Mouse (Mus musculus) myocyte (in vitro differentiated cells): ENCODE measurements at regions not wholly inside any gene's neighbourhood (a gene's known extent, or its start where the extent isn't known, plus 50 kb on each side); places are given as distances from the start of the nearest gene placed in this dataset.

ENCODE experiments used
- H3K27me3 ChIP-seq: one replicate; pipeline ENCODE4 v1.6.1; 2011; ENCODE audit not compliant: control insufficient read depth, insufficient read depth, insufficient read length
- H3K36me3 ChIP-seq: one replicate; pipeline ENCODE4 v1.6.1; 2011; ENCODE audit not compliant: control insufficient read depth, insufficient read depth
- H3K4me2 ChIP-seq: one replicate; pipeline ENCODE4 v1.6.1; 2011; ENCODE audit warnings: low read depth, control low read depth
- H3K4me3 ChIP-seq: one replicate; pipeline ENCODE4 v1.5.1; 2011; ENCODE audit warnings: mild to moderate bottlenecking, control low read depth, moderate library complexity
- H3K79me2 ChIP-seq: one replicate; pipeline ENCODE4 v1.6.1; 2011; ENCODE audit not compliant: control insufficient read depth, insufficient read depth
- H3ac ChIP-seq: one replicate; pipeline ENCODE4 v1.6.1; 2011; ENCODE audit not compliant: control insufficient read depth, insufficient read length
- CEBPB ChIP-seq: IDR thresholded peaks from 2 replicates; pipeline ENCODE4 v1.6.1; 2011; ENCODE audit warnings: mild to moderate bottlenecking, moderate library complexity; ENCODE audit not compliant: poor library complexity, insufficient read depth, severe bottlenecking
- E2F4 ChIP-seq: IDR thresholded peaks from one replicate; pipeline ENCODE4 v1.6.1; 2011; ENCODE audit warnings: mild to moderate bottlenecking, control low read depth, moderate library complexity; ENCODE audit not compliant: insufficient read depth
- MAX ChIP-seq: IDR thresholded peaks from one replicate; pipeline ENCODE4 v1.6.1; 2011; ENCODE audit warnings: low read depth, mild to moderate bottlenecking, control low read depth
- MYOD1 ChIP-seq, 3 experiments: IDR thresholded peaks; one replicate each; pipeline ENCODE4 v1.6.1; 2011; ENCODE audit warnings: control low read depth in 2 of 3, low read depth in 2 of 3, mild to moderate bottlenecking in 2 of 3, moderate library complexity in 1 of 3; ENCODE audit not compliant: insufficient read length in 2 of 3, control insufficient read depth in 1 of 3
- MYOG ChIP-seq, 3 experiments: IDR thresholded peaks; one replicate each; pipeline ENCODE4 v1.6.1; 2011; ENCODE audit warnings: control low read depth in 2 of 3, low read depth in 2 of 3, mild to moderate bottlenecking in 2 of 3; ENCODE audit not compliant: insufficient read length in 2 of 3, control insufficient read depth in 1 of 3, insufficient read depth in 1 of 3
- POLR2A ChIP-seq: IDR thresholded peaks from one replicate; pipeline ENCODE4 v1.6.1; 2011; ENCODE audit warnings: low read depth, mild to moderate bottlenecking, control low read depth, moderate library complexity; ENCODE audit not compliant: insufficient read length
- POLR2AphosphoS2 ChIP-seq: IDR thresholded peaks from one replicate; pipeline ENCODE4 v1.6.1; 2011; ENCODE audit warnings: low read depth, control low read depth; ENCODE audit not compliant: insufficient read length
- REST ChIP-seq: IDR thresholded peaks from one replicate; pipeline ENCODE4 v1.6.1; 2011; ENCODE audit warnings: mild to moderate bottlenecking, control low read depth, moderate library complexity; ENCODE audit not compliant: insufficient read depth, insufficient read length
- SRF ChIP-seq: IDR thresholded peaks from one replicate; pipeline ENCODE4 v1.6.1; 2011; ENCODE audit warnings: low read depth; ENCODE audit not compliant: control insufficient read depth, insufficient read length
- TCF12 ChIP-seq: IDR thresholded peaks from one replicate; pipeline ENCODE4 v1.6.1; 2011; ENCODE audit warnings: mild to moderate bottlenecking, control low read depth; ENCODE audit not compliant: poor library complexity, insufficient read depth, severe bottlenecking
- TCF3 ChIP-seq: IDR thresholded peaks from one replicate; pipeline ENCODE4 v1.6.1; 2011; ENCODE audit warnings: low read depth, control low read depth; ENCODE audit not compliant: insufficient read length
- USF1 ChIP-seq: IDR thresholded peaks from one replicate; pipeline ENCODE4 v1.6.1; 2011; ENCODE audit warnings: low read depth, mild to moderate bottlenecking, control low read depth, moderate library complexity

GRCm38 (mm10) chr4:124332416-124332815 is 278.2 kb downstream of the 3100002H09Rik start:
- Histone ChIP-seq H3K4me2 (no peak overlapping the region), H3K27me3 (no peaks in the 10 kb centered on the region), H3K79me2 (no peaks in the 10 kb centered on the region), H3ac (no peak overlapping the region), H3K4me3 (no peak overlapping the region), H3K36me3 (no peaks in the 10 kb centered on the region)
- TF ChIP-seq MYOD1 (IDR thresholded peaks at IDR 0.05; ENCODE audit: control insufficient read depth in 1 of 3, insufficient read length in 2 of 3, low read depth in 2 of 3): no peak
- TF ChIP-seq POLR2AphosphoS2: no peak
- no peak for TF ChIP-seq E2F4
- no peak for TF ChIP-seq TCF12
- TF ChIP-seq POLR2A: no peak
- no peak for TF ChIP-seq SRF
- no peak for TF ChIP-seq MAX
- TF ChIP-seq MYOG (IDR thresholded peaks at IDR 0.05; ENCODE audit: control insufficient read depth in 1 of 3, insufficient read depth in 1 of 3, insufficient read length in 2 of 3, low read depth in 2 of 3): no peak
- no peak for TF ChIP-seq REST

DNA sequence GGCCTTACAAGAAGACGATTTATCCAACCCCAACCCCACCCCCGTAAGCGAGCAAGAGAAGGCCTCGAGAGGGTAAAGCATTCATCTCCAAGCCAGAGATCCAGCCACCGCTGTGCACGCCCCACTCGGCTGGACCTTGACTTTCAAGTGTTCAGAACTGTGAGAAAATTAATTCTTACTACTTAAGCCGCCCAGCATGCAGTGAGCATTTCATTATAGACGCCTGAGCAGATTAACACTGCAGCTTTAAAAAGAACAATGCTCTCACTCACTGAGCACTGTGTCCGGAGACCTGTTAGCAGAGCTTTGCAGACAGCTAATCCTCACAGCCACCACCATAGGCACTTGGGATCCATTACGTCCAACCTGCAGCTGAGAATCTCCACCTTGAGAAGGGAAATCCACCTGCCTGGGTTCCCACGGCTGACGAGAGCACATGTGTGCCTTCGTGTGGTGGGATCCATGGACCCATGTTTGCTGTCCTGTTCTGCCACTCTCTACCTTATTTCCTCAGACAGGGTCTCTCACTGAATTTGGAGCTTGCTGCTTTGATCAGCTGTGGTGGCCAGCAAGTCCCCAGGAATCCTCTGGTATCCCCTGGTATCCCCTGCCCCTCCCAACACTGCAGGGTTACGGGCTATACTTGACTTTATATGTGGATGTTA is 281.4 kb downstream of the 3100002H09Rik start:
- TF ChIP-seq POLR2A (no peak), MYOG (IDR thresholded peaks at IDR 0.05; ENCODE audit: control insufficient read depth in 1 of 3, insufficient read depth in 1 of 3, insufficient read length in 2 of 3, low read depth in 2 of 3) (no peak), CEBPB (no peak), MAX (no peak), SRF (no peak), TCF3 (no peak), MYOD1 (IDR thresholded peaks at IDR 0.05; ENCODE audit: control insufficient read depth in 1 of 3, insufficient read length in 2 of 3, low read depth in 2 of 3) (no peak), POLR2AphosphoS2 (no peak), USF1 (no peak), E2F4 (no peak), TCF12 (no peak), REST (no peak)
- no peaks in the 10 kb centered on the region for H3K79me2 ChIP-seq
- H3K36me3 ChIP-seq: no peaks in the 10 kb centered on the region
- no peak overlapping the region for H3K4me3 ChIP-seq
- H3ac ChIP-seq: no peak overlapping the region
- H3K27me3 ChIP-seq: no peaks in the 10 kb centered on the region
- no peak overlapping the region for H3K4me2 ChIP-seq

- Histone ChIP-seq H3K27me3 (no peaks in the 10 kb centered on the region), H3K36me3 (no peaks in the 10 kb centered on the region), H3K4me3 (no peak overlapping the region), H3ac (no peak overlapping the region), H3K4me2 (no peak overlapping the region), H3K79me2 (no peaks in the 10 kb centered on the region)
- TF ChIP-seq CEBPB (no peak), E2F4 (no peak), SRF (no peak), USF1 (no peak), MYOG (IDR thresholded peaks at IDR 0.05; ENCODE audit: control insufficient read depth in 1 of 3, insufficient read depth in 1 of 3, insufficient read length in 2 of 3, low read depth in 2 of 3) (no peak), REST (no peak), TCF12 (no peak), POLR2AphosphoS2 (no peak), MAX (no peak), POLR2A (no peak), MYOD1 (IDR thresholded peaks at IDR 0.05; ENCODE audit: control insufficient read depth in 1 of 3, insufficient read length in 2 of 3, low read depth in 2 of 3) (no peak), TCF3 (no peak)
These were observed 284.3 kb downstream of the 3100002H09Rik start for GRCm38 (mm10) chr4:124326301-124326700.

DNA sequence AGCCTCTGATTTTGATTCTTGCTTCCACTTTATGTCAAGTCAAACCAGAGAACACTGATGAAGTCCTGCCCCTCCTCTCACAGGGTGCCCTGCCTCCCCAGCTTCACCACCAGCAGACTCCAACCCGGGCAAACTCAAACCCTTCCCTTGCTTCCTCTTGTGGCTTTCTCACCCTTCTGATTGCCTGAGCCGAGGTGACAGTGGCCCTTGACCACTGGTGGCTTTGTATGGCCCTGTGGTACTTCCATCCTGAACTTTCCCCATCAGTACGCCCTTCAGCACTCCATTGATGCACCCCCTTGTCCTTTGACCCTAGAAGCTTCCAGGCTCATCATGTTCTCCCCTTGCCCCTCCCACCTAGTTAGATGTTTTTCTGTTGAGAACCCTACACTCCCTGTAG is 287.0 kb downstream of the 3100002H09Rik start:
- no peak for TF ChIP-seq USF1
- no peak for TF ChIP-seq SRF
- no peak for TF ChIP-seq CEBPB
- TF ChIP-seq TCF3: no peak
- no peak for TF ChIP-seq REST
- TF ChIP-seq E2F4: no peak
- no peak for TF ChIP-seq POLR2A
- TF ChIP-seq MAX: no peak
- no peak for TF ChIP-seq MYOG (IDR thresholded peaks at IDR 0.05; ENCODE audit: control insufficient read depth in 1 of 3, insufficient read depth in 1 of 3, insufficient read length in 2 of 3, low read depth in 2 of 3)
- TF ChIP-seq POLR2AphosphoS2: no peak
- TF ChIP-seq TCF12: no peak
- no peak for TF ChIP-seq MYOD1 (IDR thresholded peaks at IDR 0.05; ENCODE audit: control insufficient read depth in 1 of 3, insufficient read length in 2 of 3, low read depth in 2 of 3)
- Histone ChIP-seq H3ac (no peak overlapping the region), H3K27me3 (no peaks in the 10 kb centered on the region), H3K36me3 (no peaks in the 10 kb centered on the region), H3K4me3 (no peak overlapping the region), H3K4me2 (no peak overlapping the region), H3K79me2 (no peaks in the 10 kb centered on the region)
